Mouse (Mus musculus) hindbrain, embryonic 14.5 days (tissue): Measurements from ENCODE around the gene Aldh3a2. TPM values are rescaled to one million over a fixed set of nuclear protein-coding genes. Genes with fewer than 3 reads are reported as not detected.

Experiments
- ATAC-seq: fragments of 200-750 bp; cut with Nextera tagmentation; 2 replicates; pipeline ENCODE4 v1.8.0; 2017; ENCODE audit warnings: moderate number of reproducible peaks, mild to moderate bottlenecking, moderate TSS enrichment, moderate library complexity; ENCODE audit not compliant: low FRiP score
- DNase-seq: peaks from one replicate; pipeline ENCODE4 v3.0.0-alpha.2; 2015; ENCODE audit warnings: low spot score
- H3K27ac ChIP-seq: fragments of 300-500 bp; sonication (generic); 2 replicates; pipeline ENCODE4 v1.5.1; 2014; ENCODE audit warnings: mild to moderate bottlenecking, moderate library complexity
- H3K27me3 ChIP-seq: fragments of 300-500 bp; sonication (generic); 2 replicates; pipeline ENCODE4 v1.6.1; 2014; ENCODE audit warnings: mild to moderate bottlenecking, low read length, mixed read lengths; ENCODE audit not compliant: control insufficient read depth, insufficient read depth
- H3K36me3 ChIP-seq: fragments of 300-500 bp; sonication (generic); replicated peaks from 2 replicates; pipeline ENCODE4 v1.6.1; 2014; ENCODE audit not compliant: control insufficient read depth, insufficient read depth
- H3K4me1 ChIP-seq: fragments of 300-500 bp; sonication (generic); replicated peaks from 2 replicates; pipeline ENCODE4 v1.6.1; 2014; ENCODE audit warnings: antibody characterized with exemption, low read length, mixed read lengths; ENCODE audit not compliant: control insufficient read depth, insufficient read depth
- H3K4me2 ChIP-seq: fragments of 300-500 bp; sonication (generic); replicated peaks from 2 replicates; pipeline ENCODE4 v1.6.1; 2014; ENCODE audit warnings: mild to moderate bottlenecking, moderate library complexity
- H3K4me3 ChIP-seq: fragments of 300-500 bp; sonication (generic); replicated peaks from 2 replicates; pipeline ENCODE4 v1.5.1; 2014; ENCODE audit warnings: mild to moderate bottlenecking, low read length
- H3K9ac ChIP-seq: fragments of 300-500 bp; sonication (generic); 2 replicates; pipeline ENCODE4 v1.6.1; 2014
- H3K9me3 ChIP-seq: fragments of 300-500 bp; sonication (generic); 2 replicates; pipeline ENCODE4 v1.6.1; 2016; ENCODE audit warnings: low read length; ENCODE audit not compliant: control insufficient read depth
- WGBS: fragments of 180-500 bp; shearing (Covaris S2); extraction: QIAGEN DNeasy Blood & Tissue Kit; methylation state at CpG from one replicate; pipeline ENCODE4 v1.1.7; 2014; 5-methylcytosine and 5-hydroxymethylcytosine counted together
- polyA plus RNA-seq: library from polyadenylated mRNA; unstranded; fragments of >200 nt; fragmentation: Nextera tagmentation; extraction: Ambion mirVana; gene quantifications from 2 replicates; pipeline ENCODE4 v1.2.1, GENCODE M21; 2014

Gene Aldh3a2
- polyA plus RNA-seq, 1 experiment from 2014 or later: 28.0 TPM

GRCm38 (mm10) chr11:61207487-61208246 is 59.6 kb downstream of the Aldh3a2 start, which contains the start of gene Aldh3a1:
Gene Aldh3a1, plus strand, starts transcription at chr11:61207537.
- Histone ChIP-seq H3K9ac (no peak within 1 kb of the TSS), H3K27ac (no peak within 1 kb of the TSS), H3K4me1 (no peaks in the 10 kb centered on the region), H3K4me2 (no peak within 1 kb of the TSS), H3K36me3 (no peaks in the 10 kb centered on the region), H3K4me3 (no peak within 1 kb of the TSS), H3K9me3 (no peaks in the 10 kb centered on the region), H3K27me3 (no peaks in the 10 kb centered on the region)
- 72% methylated on average over 10 of the region's 10 CpGs for WGBS
- ATAC-seq (no peak), DNase-seq (no peak)

DNA sequence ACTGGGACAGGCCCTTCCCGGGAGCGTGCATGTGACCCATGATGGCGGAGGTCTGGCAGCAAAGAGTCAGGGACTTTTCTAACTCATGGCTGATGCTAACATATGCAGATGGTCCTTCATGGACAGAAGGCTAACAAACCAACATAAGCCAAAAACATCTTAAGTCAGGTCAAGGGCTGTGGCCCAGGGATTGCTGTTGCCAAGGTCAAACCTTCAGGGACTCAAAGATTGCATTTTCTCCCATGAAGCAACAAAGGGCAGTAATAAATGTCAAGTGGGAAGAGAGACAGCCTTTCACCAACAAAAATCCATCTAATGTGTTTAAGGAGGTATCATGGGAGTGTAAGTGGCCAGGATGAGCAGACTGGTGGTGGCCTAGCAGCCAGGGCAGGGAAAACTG is 61.1 kb downstream of the Aldh3a2 start:
- H3K36me3 ChIP-seq: no peaks in the 10 kb centered on the region
- H3K4me1 ChIP-seq: no peaks in the 10 kb centered on the region
- DNase-seq (no peak), ATAC-seq (no peak)
- no peak overlapping the region for H3K4me2 ChIP-seq
- WGBS: 98% methylated on average over 3 of the region's 3 CpGs
- no peak overlapping the region for H3K4me3 ChIP-seq
- no peak overlapping the region for H3K27ac ChIP-seq
- H3K9me3 ChIP-seq: no peaks in the 10 kb centered on the region
- no peak overlapping the region for H3K9ac ChIP-seq
- H3K27me3 ChIP-seq: no peaks in the 10 kb centered on the region

DNA sequence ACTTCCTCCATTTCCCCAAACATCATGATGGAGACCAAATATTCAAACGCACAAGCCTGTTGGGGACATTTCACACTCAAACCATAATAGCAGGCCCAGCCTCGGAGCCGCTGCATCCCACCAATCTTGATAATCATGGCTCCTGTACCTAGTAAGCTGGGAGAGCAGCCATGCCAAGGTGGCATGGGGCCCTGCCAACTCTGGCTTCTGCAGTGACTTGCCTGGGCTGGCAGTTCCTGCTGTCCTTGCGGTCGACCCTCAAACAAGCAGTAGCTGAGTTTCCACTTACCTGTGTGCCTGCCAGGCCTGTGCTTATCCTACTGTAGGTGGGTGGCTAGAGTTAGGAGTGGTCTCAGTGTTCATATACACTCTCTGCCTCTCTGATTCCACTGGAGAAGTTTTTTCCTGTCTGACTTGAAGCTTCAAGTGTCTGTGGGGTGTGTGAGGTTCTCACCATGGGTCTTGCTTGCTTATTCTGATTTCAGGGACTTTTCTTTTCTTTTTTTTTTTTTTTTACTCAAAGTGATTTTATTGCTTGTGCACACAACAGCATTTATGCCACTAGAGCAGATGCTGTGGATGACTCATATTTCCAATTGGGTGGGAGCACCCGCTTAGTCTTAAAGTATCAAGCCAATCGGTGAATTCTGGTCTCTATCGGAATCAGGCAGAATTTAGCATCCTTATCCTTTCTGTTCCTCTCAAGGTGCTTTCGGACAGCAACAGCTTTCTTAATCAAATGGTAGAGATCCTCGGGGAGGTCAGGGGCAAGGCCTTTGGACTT is 61.9 kb downstream of the Aldh3a2 start:
- Histone ChIP-seq H3K9me3 (no peaks in the 10 kb centered on the region), H3K36me3 (no peaks in the 10 kb centered on the region), H3K4me3 (no peak overlapping the region), H3K27me3 (no peaks in the 10 kb centered on the region), H3K9ac (no peak overlapping the region), H3K4me2 (no peak overlapping the region), H3K27ac (no peak overlapping the region), H3K4me1 (no peaks in the 10 kb centered on the region)
- DNase-seq (no peak), ATAC-seq (no peak)
- 94% methylated on average over 9 of the region's 10 CpGs for WGBS

DNA sequence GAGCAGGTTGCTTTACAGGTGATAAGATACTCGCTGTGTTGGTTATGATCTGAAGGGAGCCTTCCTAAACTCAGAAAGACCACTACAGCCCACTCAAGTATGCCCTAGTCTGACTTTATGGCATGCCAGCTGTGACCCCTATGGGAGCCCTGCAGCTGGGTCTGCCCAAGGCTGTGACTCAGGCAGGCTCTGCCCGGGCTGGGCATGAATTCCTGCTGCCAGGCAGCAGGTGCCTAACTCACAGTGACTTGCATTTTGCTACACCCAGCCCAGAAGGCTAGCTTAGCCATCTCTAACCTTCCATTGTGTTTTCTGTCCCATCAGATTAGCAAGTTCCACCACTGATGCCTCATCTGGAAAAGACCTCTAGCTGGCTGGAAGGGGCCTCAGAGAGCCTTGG is 64.5 kb downstream of the Aldh3a2 start:
- no peak overlapping the region for H3K9ac ChIP-seq
- no peak overlapping the region for H3K27ac ChIP-seq
- ATAC-seq (no peak), DNase-seq (no peak)
- H3K36me3 ChIP-seq: no peaks in the 10 kb centered on the region
- H3K4me2 ChIP-seq: no peak overlapping the region
- WGBS: 65% methylated on average over 2 of the region's 2 CpGs
- H3K4me1 ChIP-seq: no peaks in the 10 kb centered on the region; the same call in 1 of the 2 replicates
- no peaks in the 10 kb centered on the region for H3K27me3 ChIP-seq
- H3K9me3 ChIP-seq: no peaks in the 10 kb centered on the region
- H3K4me3 ChIP-seq: no peak overlapping the region

DNA sequence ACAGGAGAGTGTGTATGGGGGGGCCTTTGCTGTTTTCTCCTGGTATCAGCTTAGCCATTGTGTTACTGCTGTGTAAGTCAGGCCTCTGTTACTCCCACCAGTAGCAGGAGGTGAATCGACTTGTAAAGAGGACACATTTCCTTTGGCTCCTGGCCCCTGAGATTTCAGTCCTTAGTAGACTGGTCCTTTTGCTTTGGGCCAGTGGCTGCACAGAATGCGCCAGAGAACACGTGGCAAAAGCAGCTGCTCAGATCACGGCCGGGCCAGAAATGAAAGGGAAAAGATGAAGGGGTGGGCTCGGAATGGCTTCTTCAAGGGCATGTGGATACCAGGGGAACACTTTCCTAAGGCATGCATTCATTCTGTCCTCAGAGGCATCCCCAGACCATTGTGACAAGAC is 65.1 kb downstream of the Aldh3a2 start:
- H3K27me3 ChIP-seq: no peaks in the 10 kb centered on the region
- no peaks in the 10 kb centered on the region for H3K36me3 ChIP-seq
- no peaks in the 10 kb centered on the region for H3K9me3 ChIP-seq
- H3K4me1 ChIP-seq: no peaks in the 10 kb centered on the region; the same call in 1 of the 2 replicates
- no peak overlapping the region for H3K4me2 ChIP-seq
- no peak overlapping the region for H3K27ac ChIP-seq
- DNase-seq (no peak), ATAC-seq (no peak)
- H3K4me3 ChIP-seq: no peak overlapping the region
- H3K9ac ChIP-seq: no peak overlapping the region
- 55% methylated on average over 6 of the region's 6 CpGs for WGBS

GRCm38 (mm10) chr11:61199620-61200362 is 67.5 kb downstream of the Aldh3a2 start:
- no peaks in the 10 kb centered on the region; the same call in 1 of the 2 replicates for H3K4me1 ChIP-seq
- H3K9me3 ChIP-seq: no peaks in the 10 kb centered on the region
- no peaks in the 10 kb centered on the region for H3K36me3 ChIP-seq
- H3K27ac ChIP-seq: no peak overlapping the region
- DNase-seq: no peak
- ATAC-seq: no peak
- H3K4me3 ChIP-seq: no peak overlapping the region
- no peak overlapping the region for H3K9ac ChIP-seq
- 70% methylated on average over 4 of the region's 4 CpGs for WGBS
- H3K27me3 ChIP-seq: no peaks in the 10 kb centered on the region
- no peak overlapping the region for H3K4me2 ChIP-seq

- no peak for DNase-seq
- Histone ChIP-seq H3K27me3 (no peaks in the 10 kb centered on the region), H3K4me2 (no peak overlapping the region), H3K4me1 (no peaks in the 10 kb centered on the region; the same call in 1 of the 2 replicates), H3K9ac (no peak overlapping the region), H3K27ac (no peak overlapping the region), H3K4me3 (no peak overlapping the region), H3K9me3 (no peaks in the 10 kb centered on the region), H3K36me3 (no peaks in the 10 kb centered on the region)
- ATAC-seq: no peak
These were observed 69.3 kb downstream of the Aldh3a2 start for GRCm38 (mm10) chr11:61197935-61198334.

DNA sequence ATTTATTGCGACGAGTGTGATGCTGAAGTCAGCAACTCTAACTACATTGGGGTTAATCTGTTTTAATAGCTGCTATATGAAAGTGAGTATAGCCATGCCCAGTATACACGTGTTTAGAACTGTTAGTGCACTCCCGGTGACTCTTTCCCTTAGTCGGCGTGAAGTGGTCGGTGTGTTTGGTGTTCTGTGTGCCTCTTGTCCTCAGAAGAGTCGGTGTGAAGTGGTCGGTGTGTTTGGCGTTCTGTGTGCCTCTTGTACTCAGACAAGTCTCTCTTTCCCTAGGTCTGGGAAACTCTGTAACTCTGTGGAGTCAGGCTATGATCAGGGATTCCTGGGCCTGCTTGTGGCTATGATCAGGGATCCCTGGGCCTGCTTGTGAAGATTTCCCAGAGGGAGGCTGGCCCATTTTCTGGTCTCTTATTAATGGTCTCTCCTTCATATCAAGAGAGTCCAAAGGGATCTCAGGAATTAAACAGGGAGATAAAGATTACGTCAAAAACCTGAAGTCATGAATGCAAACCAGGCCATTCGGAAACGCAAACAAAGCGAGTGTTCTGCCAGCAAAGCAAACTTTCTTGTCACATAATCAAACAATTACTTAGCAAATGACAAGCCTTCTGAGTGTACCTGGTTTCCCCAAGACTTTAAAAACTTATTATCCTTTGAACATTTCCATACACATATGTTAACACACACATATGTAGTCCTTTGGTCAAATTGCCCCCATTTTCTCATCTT is 70.5 kb downstream of the Aldh3a2 start:
- ATAC-seq (no peak), DNase-seq (no peak)
- Histone ChIP-seq H3K27me3 (no peaks in the 10 kb centered on the region), H3K4me2 (no peak overlapping the region), H3K9ac (no peak overlapping the region), H3K4me1 (no peaks in the 10 kb centered on the region; the same call in 1 of the 2 replicates), H3K4me3 (no peak overlapping the region), H3K27ac (no peak overlapping the region), H3K36me3 (no peaks in the 10 kb centered on the region), H3K9me3 (no peaks in the 10 kb centered on the region)
- 87% methylated on average over 14 of the region's 14 CpGs for WGBS
